10 mouse cellular contexts compared by ENCODE assay signal in genomic region chr5:38543496-38544217, GRCm38 (mm10). TPM values are rescaled to one million over a fixed set of nuclear protein-coding genes. Genes with fewer than 3 reads are reported as not detected.
DNase-seq lines count a peak whose midpoint lies in the region; ATAC-seq and TF ChIP-seq lines count a peak whose summit lies in the region.
"Had no signal": no experiment of that assay in that cellular context is flagged by ENCODE, and none has a peak within 500 bp of the region (broad histone marks: within the 10 kb centered on the region; RNA-seq: fewer than 3 reads in every experiment).

No protein-coding gene starts in this region.

- TF ChIP-seq POLR2A in myocyte (IDR thresholded peaks at IDR 0.05; ENCODE audit: insufficient read length, low read depth) = no peak

- DNase-seq in heart, adult 11 months = peak; percentile 92
- no peak for DNase-seq in heart, postnatal 25 days (ENCODE audit: low spot score)
- DNase-seq in right cerebral cortex, postnatal 4 days = peak; percentile 26
- DNase-seq in right cerebral cortex, postnatal 25 days = no peak
- DNase-seq in spleen, postnatal 4 days (ENCODE audit: low spot score in 2 of 2) = no peak
- DNase-seq: liver had no signal

- no peaks in the 10 kb centered on the region for H3K27me3 ChIP-seq in forebrain, embryonic 16.5 days (replicated peaks; ENCODE audit: control insufficient read depth, insufficient read depth, low read length)
- no peaks in the 10 kb centered on the region for H3K27me3 ChIP-seq in myocyte (ENCODE audit: control insufficient read depth, insufficient read depth, insufficient read length)

- H3ac ChIP-seq in myocyte (ENCODE audit: control insufficient read depth, insufficient read length) = no peak overlapping the region

- WGBS in forebrain, embryonic 16.5 days = 59% methylated on average over 4 of the region's 4 CpGs

- no peak overlapping the region for H3K27ac ChIP-seq in forebrain, embryonic 16.5 days (ENCODE audit: low read length)

- no peak overlapping the region for H3K4me2 ChIP-seq in forebrain, embryonic 16.5 days (ENCODE audit: low read length)
- peak overlapping the region; percentile 16 for H3K4me2 ChIP-seq in myocyte (ENCODE audit: low read depth)

- H3K9me3 ChIP-seq in forebrain, embryonic 16.5 days (ENCODE audit: control insufficient read depth, low read length) = no peaks in the 10 kb centered on the region

- H3K4me3 ChIP-seq in forebrain, embryonic 16.5 days (replicated peaks; ENCODE audit: low read length) = no peak overlapping the region
- H3K4me3 ChIP-seq in myocyte = no peak overlapping the region

- peaks cover 10% of the 10 kb centered on the region for H3K4me1 ChIP-seq in forebrain, embryonic 16.5 days (replicated peaks; ENCODE audit: control insufficient read depth, insufficient read depth, low read length)

- H3K9ac ChIP-seq in forebrain, embryonic 16.5 days (replicated peaks; ENCODE audit: low read depth, low read length) = no peak overlapping the region

- ATAC-seq in forebrain, embryonic 16.5 days = peak; percentile 77
- no peak for ATAC-seq in megakaryocyte, adult 5-6 weeks (ENCODE audit: poor library complexity, severe bottlenecking)
- ATAC-seq: intestine, embryonic 16.5 days had no signal

- intact Hi-C loops in heart, postnatal 25 days (cut with DNase I) = no loop called here

- peaks cover 41% of the 10 kb centered on the region for H3K36me3 ChIP-seq in forebrain, embryonic 16.5 days (ENCODE audit: control insufficient read depth, insufficient read depth)
- H3K36me3 ChIP-seq in myocyte (ENCODE audit: control insufficient read depth, insufficient read depth) = peaks cover 59% of the 10 kb centered on the region

- H3K79me2 ChIP-seq in myocyte (ENCODE audit: control insufficient read depth, insufficient read depth) = peaks cover 17% of the 10 kb centered on the region

TF ChIP-seq in myocyte, 11 proteins besides CTCF, POLR2A, EP300 and RAD21:
- TF ChIP-seq MYOG (IDR thresholded peaks at IDR 0.05; ENCODE audit: control insufficient read depth in 1 of 3, insufficient read depth in 1 of 3, insufficient read length in 2 of 3, low read depth in 2 of 3) = no peak
- no peak for TF ChIP-seq POLR2AphosphoS2 (IDR thresholded peaks at IDR 0.05; ENCODE audit: insufficient read length, low read depth)
- TF ChIP-seq MAX (IDR thresholded peaks at IDR 0.05; ENCODE audit: low read depth) = no peak
- TF ChIP-seq TCF3 (IDR thresholded peaks at IDR 0.05; ENCODE audit: insufficient read length, low read depth) = no peak
- no peak for TF ChIP-seq USF1 (IDR thresholded peaks at IDR 0.05; ENCODE audit: low read depth)
- TF ChIP-seq TCF12 (IDR thresholded peaks at IDR 0.05; ENCODE audit: insufficient read depth, poor library complexity, severe bottlenecking) = no peak
- no peak for TF ChIP-seq MYOD1 (IDR thresholded peaks at IDR 0.05; ENCODE audit: control insufficient read depth in 1 of 3, insufficient read length in 2 of 3, low read depth in 2 of 3)
- TF ChIP-seq E2F4 (IDR thresholded peaks at IDR 0.05; ENCODE audit: insufficient read depth) = no peak
- no peak for TF ChIP-seq SRF (IDR thresholded peaks at IDR 0.05; ENCODE audit: control insufficient read depth, insufficient read length, low read depth)

RNA-seq across cellular contexts. Expression of gene Wdr1, which starts 19.4 kb away (rescaled TPM):
- 100 to 1,000 TPM; 129 to 137 TPM for total RNA-seq in heart, postnatal 25 days (2021)
- polyA plus RNA-seq in forebrain, embryonic 16.5 days (2015; fragmentation: Nextera tagmentation; extraction: Ambion mirVana) = 190 and 193 TPM in 2 replicates
- polyA plus RNA-seq in myocyte (2012; fragmentation: generic; extraction: Trizol) = 130 TPM
- 236 and 293 TPM in 2 replicates for total RNA-seq in megakaryocyte, adult 5-6 weeks (2015)
- 418 and 442 TPM in 2 replicates for total RNA-seq in megakaryocyte, adult 5-6 weeks (2017)

RNA-seq across cellular contexts. Expression of gene Slc2a9, which starts 40.7 kb away (rescaled TPM):
- total RNA-seq in heart, postnatal 25 days (2021) = 1 to 10 TPM; 1.1 to 1.6 TPM
- polyA plus RNA-seq in forebrain, embryonic 16.5 days (2015; fragmentation: Nextera tagmentation; extraction: Ambion mirVana) = 0.35 and 0.53 TPM in 2 replicates
- polyA plus RNA-seq in myocyte (2012; fragmentation: generic; extraction: Trizol) = 1.1 TPM
- total RNA-seq in megakaryocyte, adult 5-6 weeks (2015) = 3.9 and 7.3 TPM in 2 replicates
- total RNA-seq in megakaryocyte, adult 5-6 weeks (2017) = 7.8 and 9.2 TPM in 2 replicates

Comparison
In these comparisons a context has a peak if more than half of its experiments do, and no peak if none do; other contexts are left out.
1. DNase-seq: peak in heart, adult 11 months (single experiment) and right cerebral cortex, postnatal 4 days (single experiment); none in heart, postnatal 25 days (single experiment), right cerebral cortex, postnatal 25 days (single experiment) and spleen, postnatal 4 days (0 of 2).